Mouse (Mus musculus) testis, adult 2 months (tissue): Measurements from ENCODE around the gene Nle1.

Source experiments
- CTCF ChIP-seq: fragments of 200-500 bp; IDR thresholded peaks from 2 replicates; pipeline ENCODE4 v1.5.1; 2012; ENCODE audit warnings: low read depth, mild to moderate bottlenecking, inconsistent platforms, low read length, moderate library complexity; ENCODE audit not compliant: control insufficient read depth, insufficient read depth, insufficient replicate concordance
- POLR2A ChIP-seq: fragments of 200-500 bp; IDR thresholded peaks from 2 replicates; pipeline ENCODE4 v1.6.1; 2012; ENCODE audit warnings: low read depth, mild to moderate bottlenecking, inconsistent platforms, low read length, moderate library complexity; ENCODE audit not compliant: control insufficient read depth

GRCm38 (mm10) chr11:82920768-82921167 lies 12.6 kb upstream of the Nle1 start:
- TF ChIP-seq POLR2A, result no peak
- TF ChIP-seq CTCF, result no peak
